Mouse (Mus musculus): Measurements from ENCODE around the gene Tcf15. TPM values are rescaled to one million over a fixed set of nuclear protein-coding genes. Genes with fewer than 3 reads are reported as not detected.

The Tcf15 gene
- polyA plus RNA-seq, 1 experiment = 2.0 TPM

GRCm38 (mm10) chr2:152147079-152147478, 3.7 kb downstream of the Tcf15 start:
- DNase-seq (ENCODE audit: low read depth) = no peak
- no peak for TF ChIP-seq POLR2A (IDR thresholded peaks at IDR 0.05; ENCODE audit: borderline replicate concordance, extremely low read depth, insufficient read depth, insufficient read length, poor library complexity, severe bottlenecking)
- no peak for TF ChIP-seq CTCF (IDR thresholded peaks at IDR 0.05; ENCODE audit: borderline replicate concordance, extremely low read depth, insufficient read depth, insufficient read length)

GRCm38 (mm10) chr2:152148675-152149074, 5.3 kb downstream of the Tcf15 start:
- DNase-seq (ENCODE audit: low read depth) = no peak
- TF ChIP-seq POLR2A (IDR thresholded peaks at IDR 0.05; ENCODE audit: borderline replicate concordance, extremely low read depth, insufficient read depth, insufficient read length, poor library complexity, severe bottlenecking) (no peak), CTCF (IDR thresholded peaks at IDR 0.05; ENCODE audit: borderline replicate concordance, extremely low read depth, insufficient read depth, insufficient read length) (no peak)

GRCm38 (mm10) chr2:152149891-152150290, 6.5 kb downstream of the Tcf15 start:
- no peak for DNase-seq (ENCODE audit: low read depth)
- no peak for TF ChIP-seq POLR2A (IDR thresholded peaks at IDR 0.05; ENCODE audit: borderline replicate concordance, extremely low read depth, insufficient read depth, insufficient read length, poor library complexity, severe bottlenecking)
- no peak for TF ChIP-seq CTCF (IDR thresholded peaks at IDR 0.05; ENCODE audit: borderline replicate concordance, extremely low read depth, insufficient read depth, insufficient read length)

- TF ChIP-seq POLR2A (IDR thresholded peaks at IDR 0.05; ENCODE audit: borderline replicate concordance, extremely low read depth, insufficient read depth, insufficient read length, poor library complexity, severe bottlenecking) (no peak), CTCF (IDR thresholded peaks at IDR 0.05; ENCODE audit: borderline replicate concordance, extremely low read depth, insufficient read depth, insufficient read length) (no peak)
- no peak for DNase-seq (ENCODE audit: low read depth)
These were observed 7.0 kb downstream of the Tcf15 start for GRCm38 (mm10) chr2:152150373-152150772.

GRCm38 (mm10) chr2:152153361-152153760, 10.0 kb downstream of the Tcf15 start:
- DNase-seq (ENCODE audit: low read depth) = no peak
- TF ChIP-seq POLR2A (IDR thresholded peaks at IDR 0.05; ENCODE audit: borderline replicate concordance, extremely low read depth, insufficient read depth, insufficient read length, poor library complexity, severe bottlenecking) (no peak), CTCF (IDR thresholded peaks at IDR 0.05; ENCODE audit: borderline replicate concordance, extremely low read depth, insufficient read depth, insufficient read length) (no peak)

- peak; percentile 60 for DNase-seq (ENCODE audit: low read depth)
These were observed 12.2 kb downstream of the Tcf15 start for GRCm38 (mm10) chr2:152155414-152156208.

GRCm38 (mm10) chr2:152156471-152156870, 13.1 kb downstream of the Tcf15 start:
- TF ChIP-seq CTCF (IDR thresholded peaks at IDR 0.05; ENCODE audit: borderline replicate concordance, extremely low read depth, insufficient read depth, insufficient read length) (no peak), POLR2A (IDR thresholded peaks at IDR 0.05; ENCODE audit: borderline replicate concordance, extremely low read depth, insufficient read depth, insufficient read length, poor library complexity, severe bottlenecking) (no peak)
- DNase-seq (ENCODE audit: low read depth) = no peak

More at GRCm38 (mm10) chr2:152155414-152156208, 12.2 kb downstream of the Tcf15 start:
- TF ChIP-seq CTCF (IDR thresholded peaks at IDR 0.05; ENCODE audit: borderline replicate concordance, extremely low read depth, insufficient read depth, insufficient read length) = no peak
- TF ChIP-seq POLR2A (IDR thresholded peaks at IDR 0.05; ENCODE audit: borderline replicate concordance, extremely low read depth, insufficient read depth, insufficient read length, poor library complexity, severe bottlenecking) = no peak

- DNase-seq (ENCODE audit: low read depth) = no peak
- TF ChIP-seq POLR2A (IDR thresholded peaks at IDR 0.05; ENCODE audit: borderline replicate concordance, extremely low read depth, insufficient read depth, insufficient read length, poor library complexity, severe bottlenecking) (no peak), CTCF (IDR thresholded peaks at IDR 0.05; ENCODE audit: borderline replicate concordance, extremely low read depth, insufficient read depth, insufficient read length) (no peak)
These were observed 16.1 kb downstream of the Tcf15 start for GRCm38 (mm10) chr2:152159487-152159886.

- no peak for TF ChIP-seq POLR2A (IDR thresholded peaks at IDR 0.05; ENCODE audit: borderline replicate concordance, extremely low read depth, insufficient read depth, insufficient read length, poor library complexity, severe bottlenecking)
- no peak for TF ChIP-seq CTCF (IDR thresholded peaks at IDR 0.05; ENCODE audit: borderline replicate concordance, extremely low read depth, insufficient read depth, insufficient read length)
- no peak for DNase-seq (ENCODE audit: low read depth)
These were observed 22.9 kb downstream of the Tcf15 start for GRCm38 (mm10) chr2:152166257-152166656.

GRCm38 (mm10) chr2:152167851-152168290, 24.5 kb downstream of the Tcf15 start:
- TF ChIP-seq CTCF (IDR thresholded peaks at IDR 0.05; ENCODE audit: borderline replicate concordance, extremely low read depth, insufficient read depth, insufficient read length) (no peak), POLR2A (IDR thresholded peaks at IDR 0.05; ENCODE audit: borderline replicate concordance, extremely low read depth, insufficient read depth, insufficient read length, poor library complexity, severe bottlenecking) (no peak)

GRCm38 (mm10) chr2:152169377-152169776, 26.0 kb downstream of the Tcf15 start:
- TF ChIP-seq CTCF (IDR thresholded peaks at IDR 0.05; ENCODE audit: borderline replicate concordance, extremely low read depth, insufficient read depth, insufficient read length) = no peak
- no peak for TF ChIP-seq POLR2A (IDR thresholded peaks at IDR 0.05; ENCODE audit: borderline replicate concordance, extremely low read depth, insufficient read depth, insufficient read length, poor library complexity, severe bottlenecking)

More at GRCm38 (mm10) chr2:152167851-152168290, 24.5 kb downstream of the Tcf15 start:
- DNase-seq (ENCODE audit: low read depth) = peak; percentile 87

GRCm38 (mm10) chr2:152174861-152175260, 31.5 kb downstream of the Tcf15 start:
- TF ChIP-seq POLR2A (IDR thresholded peaks at IDR 0.05; ENCODE audit: borderline replicate concordance, extremely low read depth, insufficient read depth, insufficient read length, poor library complexity, severe bottlenecking) (no peak), CTCF (IDR thresholded peaks at IDR 0.05; ENCODE audit: borderline replicate concordance, extremely low read depth, insufficient read depth, insufficient read length) (no peak)
- DNase-seq (ENCODE audit: low read depth) = no peak

More at GRCm38 (mm10) chr2:152169377-152169776, 26.0 kb downstream of the Tcf15 start:
- DNase-seq (ENCODE audit: low read depth) = no peak
